Mouse (Mus musculus): ENCODE results near the gene Enpp4. TPM values are rescaled to one million over a fixed set of nuclear protein-coding genes. Genes with fewer than 3 reads are reported as not detected.

Enpp4 gene
- 10.4 TPM for polyA plus RNA-seq (2017; shearing (Covaris generic))

DNA sequence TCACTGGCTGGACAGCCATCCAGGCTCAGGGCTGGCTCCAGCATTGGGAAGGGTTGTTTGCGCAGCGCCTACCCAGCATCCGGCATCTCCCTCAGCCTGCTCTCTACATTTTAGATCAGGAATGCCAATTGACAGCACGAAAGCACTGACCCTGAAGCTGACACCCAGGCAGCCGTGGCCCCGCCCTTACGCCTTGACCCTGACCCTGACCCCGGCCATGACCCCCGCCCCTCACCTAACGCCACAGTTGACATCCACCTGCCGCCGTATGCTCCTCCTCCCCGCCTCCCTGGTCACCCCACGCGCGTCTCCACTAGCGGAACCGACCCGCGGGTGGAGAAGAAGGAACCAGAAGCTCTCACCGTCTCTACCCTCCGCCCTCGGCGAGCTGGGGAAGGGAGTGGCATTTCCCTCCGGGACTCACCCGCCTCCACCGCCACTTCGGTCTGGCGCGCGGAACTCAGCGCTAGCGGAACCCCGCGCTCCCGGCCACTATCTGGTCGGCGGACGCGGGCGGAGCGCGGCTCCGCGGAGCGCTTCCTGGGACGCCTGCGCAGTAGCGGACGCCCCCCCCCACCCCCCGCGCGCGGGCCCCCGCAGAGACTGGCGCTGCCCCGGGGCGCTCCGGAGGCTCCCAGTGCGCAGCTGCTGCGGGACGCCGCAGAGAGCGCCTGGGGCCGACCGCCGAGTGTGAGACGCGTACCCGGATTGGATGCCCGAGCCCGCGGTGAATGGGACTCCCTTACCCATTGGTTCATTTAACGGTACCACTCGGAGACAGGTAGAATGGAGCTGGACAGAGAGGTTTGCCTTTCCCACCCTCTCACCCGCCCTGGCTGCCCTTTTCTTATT lies at the start of gene Enpp4:
TSS of gene Enpp4 (minus strand) at position 523 of the 852 bp plus-strand sequence.

DNA sequence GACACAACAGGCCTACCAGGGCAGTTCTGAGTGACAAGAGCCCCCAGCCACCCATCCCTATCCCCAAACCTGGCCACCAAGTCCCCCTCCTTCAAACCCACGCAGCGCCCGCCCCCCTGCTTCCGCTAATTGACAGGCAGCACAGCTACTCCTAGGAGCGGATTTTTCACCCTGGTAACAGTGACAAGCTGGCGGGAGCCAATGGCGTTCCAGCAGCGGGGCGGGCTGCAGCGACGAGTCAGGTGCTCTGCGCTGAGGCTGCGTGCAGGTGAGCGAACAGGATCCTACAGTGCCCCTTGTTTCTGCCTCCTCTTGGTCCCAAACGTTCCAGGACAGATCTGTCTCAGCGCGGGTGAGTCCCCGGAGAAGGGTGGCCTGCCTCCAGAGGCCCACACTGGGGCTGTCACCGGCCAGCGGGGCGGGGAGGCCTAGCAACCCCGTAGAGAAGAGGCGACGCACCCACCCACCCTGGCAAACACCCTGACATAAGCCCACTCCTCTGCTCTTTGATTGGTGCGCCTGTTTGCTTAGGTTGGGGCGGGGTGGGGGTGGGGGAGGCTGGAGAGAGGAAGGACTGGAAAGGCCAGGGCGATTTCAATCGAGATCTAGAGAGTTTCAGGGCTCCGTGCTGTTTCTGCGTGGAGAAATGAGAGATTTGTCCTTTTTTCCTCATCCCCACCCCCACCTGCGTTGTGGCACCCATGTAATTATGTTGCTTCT lies 26.8 kb downstream of the Enpp4 start, which contains the start of gene Enpp5:
TSS of gene Enpp5 (plus strand) at position 183 of the 720 bp plus-strand sequence.

Other genes with a start within 250 kb of the Enpp4 start
- 7.9 TPM for gene Enpp5, start 27.0 kb downstream of the Enpp4 start, polyA plus RNA-seq (2017; shearing (Covaris generic))
- 0.16 TPM for gene Clic5, start 82.8 kb upstream of the Enpp4 start, polyA plus RNA-seq (2017; shearing (Covaris generic))

All from effector memory CD4-positive, alpha-beta T cell, adult 5 months (primary cell).